Mouse (Mus musculus): ENCODE measurements at regions not wholly inside any gene's neighbourhood (a gene's known extent, or its start where the extent isn't known, plus 50 kb on each side); places are given as distances from the start of the nearest gene placed in this dataset.

GRCm38 (mm10) chr13:4662336-4663101 lies 53.5 kb upstream of the Akr1e1 start:
- peak; percentile 25 for DNase-seq (ENCODE audit: low read depth, low spot score)

Measured in A20 (cell line).